Mouse (Mus musculus) large intestine, adult 2 months (tissue): Measurements from ENCODE around the gene Tab1. TPM values are rescaled to one million over a fixed set of nuclear protein-coding genes. Genes with fewer than 3 reads are reported as not detected.

Experiments used
- DNase-seq: peaks from one replicate; pipeline ENCODE4 v3.0.0-alpha.2; 2012; ENCODE audit warnings: low read depth, low spot score
- WGBS: fragments of 180-500 bp; shearing (Covaris S2); methylation state at CpG from one replicate; pipeline ENCODE4 v1.1.7; 2018; 5-methylcytosine and 5-hydroxymethylcytosine counted together
- polyA plus RNA-seq: library from polyadenylated mRNA; depleted of rRNA; stranded (reverse); fragments of >200 nt; gene quantifications from 2 replicates; pipeline ENCODE4 v1.2.3, GENCODE M21; 2012

Tab1 gene
- polyA plus RNA-seq, 1 experiment = 26.9 TPM

DNA sequence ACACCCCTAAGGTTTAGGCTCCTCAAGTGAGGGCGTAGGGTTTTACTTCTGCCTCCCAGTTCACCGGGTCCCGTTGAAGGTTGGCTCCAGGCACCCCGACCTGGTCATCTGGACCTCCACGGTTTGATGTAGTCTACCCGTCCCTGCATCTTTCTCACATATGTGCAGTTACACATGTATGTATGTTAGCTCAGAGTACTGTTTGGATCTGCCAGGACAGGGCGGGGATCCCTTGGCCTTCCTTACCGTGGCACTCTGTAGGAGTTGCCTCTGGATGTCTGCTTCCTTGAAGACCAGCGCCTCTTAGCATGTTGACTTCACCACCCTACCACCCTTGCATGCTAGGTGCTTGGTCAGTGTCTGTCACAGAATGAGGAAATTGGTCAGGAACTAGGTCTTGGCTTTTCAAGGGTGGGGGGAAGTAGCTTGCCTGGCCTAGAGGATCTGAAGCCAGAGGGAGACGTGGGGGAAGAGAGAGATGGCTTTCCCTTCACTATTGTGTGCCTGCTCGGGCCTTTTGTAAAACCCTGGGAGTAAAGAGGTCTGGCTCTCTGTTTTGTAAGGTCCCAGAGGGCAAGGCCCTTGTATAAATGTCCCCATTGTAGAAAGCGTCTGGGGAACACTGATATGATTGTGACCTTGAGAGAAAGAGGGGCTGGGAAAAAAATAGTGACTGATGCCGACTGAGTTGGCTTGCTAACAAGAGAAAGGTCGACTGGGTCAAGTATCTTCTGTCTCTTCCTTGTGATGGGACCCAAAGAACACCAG, 939 bp downstream of the Tab1 start:
- WGBS = 2% methylated on average over 14 of the region's 14 CpGs
- no peak for DNase-seq

DNA sequence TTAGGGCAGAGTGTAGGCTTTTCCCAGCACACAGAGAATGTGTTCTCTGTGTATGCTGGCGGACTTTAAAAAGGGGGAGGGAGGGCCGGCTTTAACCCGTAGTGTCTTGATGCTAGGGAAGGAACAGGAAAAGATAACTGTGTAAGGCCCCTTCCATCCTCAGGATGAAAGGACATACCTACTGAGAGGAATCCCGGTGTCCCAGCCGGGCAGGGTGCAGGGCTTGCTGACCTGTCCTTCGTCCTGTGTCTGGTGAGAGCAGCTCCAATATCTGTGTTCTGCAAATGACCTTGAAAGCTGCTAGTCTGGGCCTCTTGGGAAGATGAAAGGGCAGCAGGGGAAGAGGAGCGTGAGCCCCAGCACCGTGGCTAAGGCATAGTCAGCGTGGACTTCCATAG, 1.5 kb downstream of the Tab1 start:
- no peak for DNase-seq
- 43% methylated on average over 9 of the region's 9 CpGs for WGBS

DNA sequence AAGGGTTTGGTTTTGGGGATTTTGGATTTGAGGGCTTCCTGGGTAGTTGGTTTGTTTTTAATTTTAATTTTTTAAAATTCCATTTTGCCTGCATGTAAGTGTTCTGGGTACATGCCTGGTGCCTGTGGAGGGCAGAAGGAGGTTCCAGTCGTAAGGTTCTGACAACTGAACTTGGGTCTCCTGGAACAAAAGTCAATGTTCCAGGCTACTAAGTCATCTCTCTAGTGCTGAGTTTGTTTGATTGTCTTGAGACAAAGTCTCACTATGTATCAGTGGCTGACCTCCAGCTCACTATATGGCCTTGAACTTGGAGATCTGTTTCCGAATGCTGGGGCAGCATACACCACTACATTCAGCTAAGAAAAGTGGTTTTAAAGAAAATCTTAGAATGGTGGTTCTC, 2.6 kb downstream of the Tab1 start:
- DNase-seq = no peak
- WGBS = 81% methylated on average over 2 of the region's 2 CpGs

DNA sequence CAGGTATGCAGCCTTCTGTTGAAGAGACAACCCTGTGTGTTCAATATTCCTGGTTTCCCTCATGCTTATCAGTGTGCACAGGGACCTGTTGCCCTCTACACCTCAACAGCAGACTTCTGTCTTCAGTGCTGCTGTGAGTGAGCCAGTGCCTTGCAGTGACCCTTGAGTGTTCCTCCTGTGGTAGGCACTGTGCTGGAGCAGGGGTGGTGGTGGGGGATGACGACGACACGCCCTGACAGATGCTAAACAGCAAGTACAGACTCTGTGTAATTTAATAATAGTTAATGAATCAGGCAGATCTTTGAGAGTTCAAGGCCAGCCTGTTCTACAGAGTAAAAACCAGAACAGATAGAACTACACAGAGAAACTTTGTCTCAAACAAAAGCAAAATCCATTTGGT, 3.7 kb downstream of the Tab1 start:
- DNase-seq = no peak
- WGBS = 76% methylated on average over 3 of the region's 3 CpGs

DNA sequence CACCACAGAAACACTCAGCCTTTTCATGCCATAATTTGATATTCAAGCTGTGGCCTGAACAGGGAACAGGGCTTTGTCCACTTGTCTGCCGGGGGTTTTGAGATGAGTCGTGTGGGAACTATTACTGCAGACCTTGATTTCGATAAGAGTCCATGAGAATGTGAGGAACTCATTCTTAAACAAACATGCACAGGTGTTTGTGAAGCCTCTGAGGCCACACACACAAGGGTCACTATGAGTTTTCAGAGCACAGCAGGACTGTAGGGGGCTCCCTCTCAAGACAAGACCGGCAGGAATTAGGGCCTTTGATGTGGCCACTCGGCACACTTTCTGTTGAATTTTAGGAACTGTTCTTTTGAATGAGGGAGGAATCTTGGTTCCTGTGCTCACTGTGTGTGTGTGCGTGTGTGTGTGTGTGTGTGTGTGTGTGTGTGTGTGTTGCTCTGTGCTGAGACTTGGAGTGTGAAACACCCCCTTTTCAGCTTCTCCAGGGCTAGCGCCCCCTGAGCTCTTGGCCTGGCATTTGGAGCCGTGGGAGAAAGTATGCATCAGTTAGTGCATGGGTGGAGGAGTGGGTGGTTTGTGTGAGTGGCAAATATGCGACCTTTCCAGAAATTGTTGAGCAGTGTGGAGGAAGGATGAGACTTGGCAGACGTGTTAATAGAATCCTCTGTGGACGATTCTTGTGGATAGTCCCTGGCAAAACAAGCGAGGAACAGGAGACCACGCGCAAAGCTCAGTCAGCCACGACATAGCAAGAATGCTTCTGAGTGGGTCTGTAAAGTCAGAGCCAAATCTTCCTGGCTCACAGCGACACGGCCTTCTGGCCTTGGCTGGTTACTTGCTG, 5.2 kb downstream of the Tab1 start:
- DNase-seq = no peak
- 60% methylated on average over 17 of the region's 17 CpGs for WGBS

DNA sequence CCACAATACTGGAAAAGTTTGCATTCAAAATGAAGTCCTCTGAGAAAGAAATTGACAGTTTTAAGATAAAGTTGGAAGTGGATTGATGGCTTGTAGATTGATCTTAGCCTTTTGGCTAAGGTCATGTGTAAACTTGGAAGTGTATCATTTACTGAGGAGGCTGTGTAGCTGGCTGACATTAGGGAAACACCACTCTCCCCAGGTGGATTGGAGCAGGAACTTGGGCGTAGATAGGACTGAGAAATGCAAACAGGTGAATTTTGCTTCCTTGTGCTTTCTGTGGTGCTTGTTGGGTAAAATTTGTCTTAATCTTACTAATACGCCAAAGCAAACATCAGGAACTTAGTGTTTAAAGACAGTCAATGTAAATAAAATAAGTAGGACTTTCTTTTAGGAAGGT, 7.4 kb downstream of the Tab1 start:
- WGBS = 36% methylated on average over 2 of the region's 2 CpGs

DNA sequence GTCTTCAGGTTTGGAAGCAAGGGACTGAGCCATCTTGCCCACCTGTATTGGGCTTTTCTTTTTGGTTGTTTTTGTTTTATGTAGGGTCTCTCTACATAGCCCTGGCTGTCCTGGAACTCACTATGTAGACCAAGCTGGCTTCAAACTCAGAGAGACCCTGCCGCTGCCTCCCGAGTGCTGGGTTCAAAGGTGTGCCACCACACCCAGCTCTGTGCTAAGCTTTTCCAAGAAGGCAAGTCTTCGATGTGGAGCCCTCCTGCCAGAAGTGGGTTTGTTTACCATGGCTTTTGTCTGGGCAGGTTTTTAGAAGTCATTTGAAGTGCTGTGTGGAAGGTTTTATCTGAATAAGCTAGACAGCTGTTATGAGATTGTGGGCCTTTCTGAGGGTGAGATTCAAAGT, 8.0 kb downstream of the Tab1 start:
- DNase-seq = no peak
- WGBS = 42% methylated on average over 3 of the region's 3 CpGs

More for the DNA sequence above, 7.4 kb downstream of the Tab1 start:
- DNase-seq = no peak

DNA sequence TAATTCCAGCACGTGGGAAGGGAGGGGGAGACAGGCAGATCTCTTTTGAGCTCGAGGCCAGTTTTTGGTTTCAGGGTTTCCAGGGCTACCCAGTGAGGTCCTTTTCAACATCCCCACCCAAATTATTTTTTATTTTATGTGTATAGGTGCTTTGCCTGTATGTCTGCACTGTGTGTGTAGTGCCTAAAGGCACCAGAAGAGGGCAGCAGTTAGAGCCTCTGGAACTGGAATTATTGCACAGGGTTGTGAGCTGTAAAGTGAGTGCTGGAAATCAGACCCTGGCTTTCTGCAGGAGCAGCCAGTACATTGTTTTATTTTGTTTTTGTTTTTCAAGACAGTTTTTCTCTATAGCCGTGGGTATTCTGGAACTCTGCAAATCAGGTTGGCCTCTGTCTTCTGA, 9.2 kb downstream of the Tab1 start:
- WGBS = 96% methylated on average over 3 of the region's 3 CpGs
- DNase-seq = no peak

DNA sequence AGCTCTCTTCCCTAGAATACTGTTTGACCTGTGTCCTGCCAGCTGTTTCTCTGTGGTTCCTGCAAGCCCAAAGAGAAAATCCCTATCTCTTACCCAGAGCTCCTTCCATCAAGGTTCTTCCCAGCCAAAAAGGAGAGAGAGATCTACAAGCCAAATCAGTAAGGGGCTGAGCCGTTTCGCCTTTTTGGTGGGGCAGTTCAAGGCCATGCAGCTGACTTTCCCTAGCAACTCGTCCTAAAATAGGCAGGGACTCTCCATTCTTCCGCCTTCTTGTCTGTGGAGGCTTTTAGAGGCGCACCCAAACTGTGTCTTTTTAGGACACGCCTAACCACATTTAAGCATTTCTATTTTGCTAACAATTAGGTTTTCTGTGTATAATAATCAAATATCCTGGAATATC, 10.8 kb downstream of the Tab1 start:
- whole genome bisulfite sequencing = 82% methylated on average over 6 of the region's 6 CpGs
- no peak for DNase-seq

DNA sequence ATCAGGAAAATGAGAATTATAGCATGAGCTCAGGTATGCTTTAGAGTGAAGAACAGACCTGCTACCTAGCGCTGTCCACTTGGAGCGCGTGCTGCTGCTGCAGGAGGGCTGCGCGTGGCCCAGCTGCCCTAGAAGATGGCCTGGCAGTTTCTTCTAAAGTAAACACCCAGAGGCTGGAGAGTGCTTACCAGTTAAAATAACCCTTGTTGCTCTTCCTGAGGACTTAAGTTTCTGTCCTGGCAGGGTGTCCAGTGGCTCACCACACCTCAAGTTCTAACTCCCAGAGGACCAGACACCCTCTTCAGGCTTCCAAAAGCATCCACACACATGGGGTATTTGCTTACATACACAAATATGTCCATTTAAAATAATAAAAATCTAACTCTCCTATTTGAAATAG, 12.5 kb downstream of the Tab1 start:
- DNase-seq = no peak
- WGBS = 92% methylated on average over 5 of the region's 5 CpGs

DNA sequence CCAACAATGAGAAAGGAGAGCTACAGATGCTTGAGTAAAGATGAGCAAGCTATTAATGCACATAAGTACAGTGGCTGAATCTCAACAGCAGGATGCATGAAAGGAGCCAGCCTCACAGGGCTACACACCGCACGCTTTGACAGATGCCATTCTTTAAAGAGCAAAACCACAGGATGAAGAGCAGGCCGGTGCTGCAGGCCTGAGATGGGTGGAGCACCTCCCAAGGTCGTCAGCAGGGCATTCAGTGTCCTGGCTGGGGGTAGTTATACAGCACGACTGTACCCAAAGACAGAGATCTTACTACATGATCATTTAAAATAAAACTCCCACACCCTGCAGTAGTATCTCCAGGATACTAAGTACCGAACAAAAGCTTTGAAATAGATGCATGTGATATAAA, 13.2 kb downstream of the Tab1 start:
- DNase-seq = no peak
- WGBS = 55% methylated on average over 6 of the region's 6 CpGs

DNA sequence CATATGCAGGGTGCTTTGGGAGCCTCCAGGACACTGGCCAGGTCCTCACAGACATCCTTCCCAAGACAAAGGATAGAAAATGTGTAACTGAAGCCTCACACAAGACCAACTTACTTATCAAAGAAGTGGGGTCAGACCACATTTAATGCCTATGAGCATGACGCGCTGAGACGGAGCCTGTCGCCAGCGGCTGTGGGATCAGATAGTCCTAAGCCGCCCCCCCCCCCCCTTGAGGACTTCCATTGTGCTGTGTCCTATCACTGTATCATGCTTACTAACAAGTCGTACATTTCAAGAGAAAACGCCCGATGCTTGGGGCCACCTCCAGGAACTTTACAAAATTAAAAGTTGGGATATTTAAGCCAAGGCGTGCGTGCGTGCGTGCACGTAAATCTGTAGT, 14.2 kb downstream of the Tab1 start:
- DNase-seq = no peak
- WGBS = 92% methylated on average over 14 of the region's 14 CpGs

DNA sequence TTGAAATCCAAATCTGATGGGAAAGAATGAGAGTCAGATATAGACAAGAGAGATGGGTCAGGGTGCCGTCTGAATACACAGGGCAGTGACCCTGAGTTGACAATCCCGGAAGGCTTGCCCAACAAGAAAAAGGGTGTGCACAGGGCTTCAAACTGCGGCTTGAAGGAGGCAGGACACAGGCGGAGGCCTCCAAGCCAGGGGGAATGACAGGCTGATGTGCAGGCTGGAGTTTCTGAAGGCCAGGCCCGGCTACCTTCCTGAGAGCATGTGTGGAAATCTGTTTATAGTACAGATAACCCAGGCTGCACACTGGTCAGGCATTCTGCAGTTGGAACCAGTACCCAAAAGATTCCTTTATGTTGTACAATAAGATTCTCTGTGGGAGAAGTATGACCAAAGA, 14.6 kb downstream of the Tab1 start:
- WGBS = 65% methylated on average over 5 of the region's 5 CpGs

DNA sequence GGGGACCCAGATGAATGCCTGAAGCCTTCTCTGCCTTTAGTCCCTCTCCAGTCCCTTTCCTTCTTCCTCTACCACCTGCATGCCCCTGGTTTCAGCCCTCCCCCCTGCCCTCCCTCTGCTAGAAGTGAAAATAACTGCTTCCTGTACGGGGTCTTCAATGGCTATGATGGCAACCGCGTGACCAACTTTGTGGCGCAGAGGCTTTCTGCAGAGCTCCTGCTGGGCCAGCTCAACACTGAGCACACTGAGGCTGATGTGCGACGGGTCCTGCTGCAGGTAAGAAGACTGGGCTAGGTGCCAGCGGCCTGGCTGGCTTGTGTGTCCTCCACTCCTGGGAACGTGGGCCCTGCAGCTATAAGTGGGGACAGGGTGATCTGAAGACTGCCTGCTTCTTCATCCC, 15.6 kb downstream of the Tab1 start:
- DNase-seq = no peak
- 83% methylated on average over 8 of the region's 8 CpGs for WGBS

More for the DNA sequence above, 14.6 kb downstream of the Tab1 start:
- no peak for DNase-seq

DNA sequence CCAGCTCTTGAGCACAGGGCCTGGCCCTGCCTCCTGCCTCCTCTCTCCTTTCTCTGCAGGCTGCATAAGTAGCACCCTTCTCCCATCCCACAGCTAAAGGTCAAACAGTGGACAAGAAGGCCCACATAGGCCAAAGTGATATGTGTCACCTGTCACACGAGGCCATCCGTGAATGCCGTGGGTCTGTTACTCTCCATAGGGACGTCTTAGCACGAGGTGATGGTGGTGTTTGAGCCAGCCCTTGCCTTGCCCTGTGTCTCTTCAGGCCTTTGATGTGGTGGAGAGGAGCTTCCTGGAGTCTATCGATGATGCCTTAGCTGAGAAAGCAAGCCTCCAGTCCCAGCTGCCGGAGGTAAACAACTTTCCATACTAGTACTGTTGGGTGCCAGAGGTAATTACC, 16.6 kb downstream of the Tab1 start:
- no peak for DNase-seq
- WGBS = 85% methylated on average over 7 of the region's 7 CpGs

DNA sequence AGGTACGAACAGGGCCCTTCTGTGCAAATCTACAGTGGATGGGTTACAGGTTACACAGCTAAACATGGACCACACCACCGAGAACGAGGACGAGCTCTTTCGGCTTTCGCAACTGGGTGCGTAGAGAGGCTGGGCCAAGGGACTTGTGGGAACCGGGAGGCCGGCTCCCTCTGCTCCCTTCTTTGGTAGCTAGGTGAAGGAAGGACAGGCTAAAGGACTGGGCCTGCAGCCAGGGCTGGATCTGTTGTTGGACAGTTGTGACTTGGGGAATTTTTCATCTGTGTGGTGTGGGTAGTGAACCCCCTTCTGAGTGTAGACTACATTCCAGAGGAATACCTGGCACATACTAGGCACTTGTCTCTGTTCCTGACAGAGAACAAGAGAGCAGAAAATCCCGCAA, 19.7 kb downstream of the Tab1 start:
- no peak for DNase-seq
- 89% methylated on average over 10 of the region's 10 CpGs for WGBS

DNA sequence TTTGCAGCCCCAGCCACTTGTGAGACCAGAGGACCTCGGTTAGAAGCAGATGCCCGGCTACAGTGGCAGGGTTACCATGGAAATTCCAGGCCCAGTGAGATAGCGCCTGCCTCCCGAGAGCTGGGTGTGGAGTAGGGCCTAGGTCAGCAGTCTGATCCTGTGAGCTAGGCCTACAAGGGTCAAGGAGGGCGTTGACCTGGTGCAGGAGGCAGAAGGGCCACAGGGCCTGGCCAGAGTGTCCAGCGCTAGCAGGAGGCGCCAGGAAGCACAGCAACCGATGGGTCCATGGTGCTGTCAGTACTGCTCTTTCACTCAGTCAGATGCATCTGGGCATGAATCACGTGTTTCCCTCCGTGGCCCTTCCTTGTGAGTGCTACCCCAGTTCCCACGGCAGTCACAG, 20.8 kb downstream of the Tab1 start:
- no peak for DNase-seq

DNA sequence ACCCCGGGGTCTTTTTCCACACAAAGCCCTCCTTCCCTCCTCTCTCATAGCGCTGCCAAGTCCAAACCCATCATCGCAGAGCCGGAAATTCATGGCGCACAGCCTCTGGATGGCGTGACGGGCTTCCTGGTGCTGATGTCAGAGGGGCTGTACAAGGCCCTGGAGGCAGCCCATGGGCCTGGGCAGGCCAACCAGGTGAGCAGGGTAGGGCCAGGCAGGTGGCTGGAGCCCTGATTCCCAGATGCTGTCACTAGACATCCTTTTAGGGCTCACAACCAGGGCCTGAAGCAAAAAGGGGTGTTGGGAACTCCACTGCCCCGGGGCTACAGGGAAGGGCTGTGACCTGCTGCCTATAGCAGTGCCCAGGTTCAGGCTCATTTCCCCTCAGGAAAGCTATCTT, 22.8 kb downstream of the Tab1 start:
- DNase-seq = no peak

More for the DNA sequence above, 20.8 kb downstream of the Tab1 start:
- 92% methylated on average over 11 of the region's 11 CpGs for WGBS

DNA sequence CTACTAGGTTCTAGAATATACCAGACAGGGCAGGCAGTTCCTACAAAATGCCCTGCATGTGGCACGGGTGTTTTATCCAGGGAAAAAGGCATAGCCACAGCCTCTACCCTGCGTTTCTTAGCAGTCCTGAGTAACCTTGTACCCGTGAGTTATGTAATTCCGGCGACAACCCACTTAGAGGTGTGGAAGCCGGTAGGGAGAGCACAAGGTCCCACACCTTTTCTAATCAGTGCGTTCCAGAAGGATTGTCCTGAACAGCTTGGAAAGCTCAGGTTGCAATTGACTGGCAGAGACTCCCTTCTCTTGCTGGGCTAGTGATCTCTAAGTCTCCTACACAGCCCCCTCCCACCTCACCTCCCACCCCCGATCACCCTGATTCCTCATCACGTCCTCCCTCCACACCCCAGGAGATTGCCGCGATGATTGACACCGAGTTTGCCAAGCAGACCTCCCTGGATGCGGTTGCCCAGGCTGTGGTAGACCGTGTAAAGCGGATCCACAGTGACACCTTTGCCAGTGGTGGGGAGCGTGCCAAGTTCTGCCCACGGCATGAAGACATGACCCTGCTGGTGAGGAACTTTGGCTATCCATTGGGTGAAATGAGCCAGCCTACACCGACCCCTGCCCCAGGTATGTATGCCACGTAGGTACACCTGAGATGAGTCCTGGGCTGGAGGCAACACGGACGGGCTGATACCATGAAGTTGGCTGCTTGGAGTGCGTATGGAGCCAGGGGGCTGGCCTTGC, 24.4 kb downstream of the Tab1 start:
- WGBS = 74% methylated on average over 22 of the region's 22 CpGs
- no peak for DNase-seq

More for the DNA sequence above, 22.8 kb downstream of the Tab1 start:
- WGBS = 95% methylated on average over 8 of the region's 8 CpGs

DNA sequence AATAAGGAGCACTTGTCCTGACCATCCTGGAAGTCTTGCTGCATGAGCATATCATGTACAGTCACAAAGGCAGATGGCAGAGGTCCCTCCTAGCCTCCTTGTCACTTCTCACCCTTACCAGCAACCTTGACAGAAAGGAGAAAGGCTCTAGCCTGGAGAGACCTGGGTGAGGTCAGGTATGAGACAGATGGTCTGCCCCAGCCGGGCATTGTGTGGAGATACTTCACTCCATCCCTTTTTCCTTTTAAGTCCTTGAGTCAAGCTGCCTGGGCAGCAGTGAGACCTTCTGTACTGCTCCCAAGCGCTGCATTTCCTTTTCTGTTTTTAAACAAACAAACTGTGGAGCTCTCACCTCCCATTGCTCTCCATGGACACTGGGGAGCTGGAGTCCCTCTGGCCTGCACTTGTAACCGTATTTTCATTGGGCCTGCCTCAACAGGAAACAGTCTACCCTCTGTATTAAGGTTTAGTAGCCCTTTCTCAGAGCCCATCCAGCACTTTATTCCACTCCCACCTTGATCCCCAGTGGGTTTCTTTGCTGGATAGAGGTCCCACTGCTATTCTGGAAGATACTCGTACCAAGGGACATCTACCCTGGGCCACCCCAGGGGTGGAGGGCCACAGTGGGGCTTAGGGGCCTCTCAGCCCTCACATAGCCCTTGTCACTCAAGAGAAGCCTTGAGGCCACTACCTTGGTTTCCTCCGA, 25.2 kb downstream of the Tab1 start:
- no peak for DNase-seq
- 52% methylated on average over 5 of the region's 5 CpGs for WGBS
